Mouse (Mus musculus): ENCODE measurements around the gene Notch1. TPM values are rescaled to one million over a fixed set of nuclear protein-coding genes. Genes with fewer than 3 reads are reported as not detected.

The Notch1 gene
- polyA plus RNA-seq, 1 experiment from 2014 or later, result 21.6 TPM

DNA sequence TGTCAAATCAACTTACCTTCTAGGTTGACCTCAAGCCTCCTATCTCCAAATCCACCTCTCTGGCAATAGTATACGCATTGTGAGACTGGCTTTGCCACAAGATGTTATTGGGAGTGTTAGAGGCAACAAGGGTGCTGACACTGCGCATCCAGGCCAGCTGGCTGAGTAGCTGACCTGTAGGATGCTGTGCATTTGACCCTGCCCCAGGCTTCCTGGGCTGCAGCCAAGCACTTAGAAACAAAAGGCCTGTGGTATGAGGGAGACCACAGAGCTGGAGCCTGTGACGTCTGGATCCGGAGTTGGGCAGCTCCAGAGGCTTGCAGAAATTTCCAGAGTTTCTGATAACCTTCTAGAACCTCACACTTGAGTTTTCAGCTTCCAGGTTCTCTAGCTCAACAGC, 26.7 kb upstream of the Notch1 start:
- ATAC-seq (ENCODE audit: insufficient number of reproducible peaks, insufficient read depth, low FRiP score, low read depth), result no peak
- H3K4me3 ChIP-seq (ENCODE audit: control insufficient read depth in 1 of 2, insufficient read depth in 1 of 2, low read depth in 1 of 2, low read length in 2 of 2), result no peak overlapping the region
- no peak overlapping the region for H3K9ac ChIP-seq (ENCODE audit: low read length)
- no peak overlapping the region for H3K4me2 ChIP-seq (ENCODE audit: low read length)
- peak overlapping the region; percentile 15 to 54; a peak in 3 of 4 replicates for H3K27ac ChIP-seq (replicated peaks in 1 of 2; ENCODE audit: control insufficient read depth in 1 of 2, insufficient read depth in 1 of 2, low read depth in 2 of 2, low read length in 2 of 2)
- H3K27me3 ChIP-seq (ENCODE audit: control insufficient read depth, insufficient read depth, low read length), result no peaks in the 10 kb centered on the region
- H3K9me3 ChIP-seq (ENCODE audit: control insufficient read depth, low read length), result no peaks in the 10 kb centered on the region
- no peaks in the 10 kb centered on the region for H3K36me3 ChIP-seq (ENCODE audit: control insufficient read depth, insufficient read depth, low read length)
- peaks cover 28 to 32% of the 10 kb centered on the region in 2 experiments for H3K4me1 ChIP-seq (ENCODE audit: control insufficient read depth in 2 of 2, insufficient read depth in 2 of 2, low read length in 2 of 2)
- 44% methylated on average over 4 of the region's 4 CpGs for WGBS

- Histone ChIP-seq H3K4me2 (ENCODE audit: low read length) (no peak overlapping the region), H3K4me3 (ENCODE audit: control insufficient read depth in 1 of 2, insufficient read depth in 1 of 2, low read depth in 1 of 2, low read length in 2 of 2) (no peak overlapping the region), H3K9me3 (ENCODE audit: control insufficient read depth, low read length) (no peaks in the 10 kb centered on the region), H3K27ac (replicated peaks in 1 of 2; ENCODE audit: control insufficient read depth in 1 of 2, insufficient read depth in 1 of 2, low read depth in 2 of 2, low read length in 2 of 2) (no peak overlapping the region), H3K4me1 (ENCODE audit: control insufficient read depth in 2 of 2, insufficient read depth in 2 of 2, low read length in 2 of 2) (peaks cover 25% of the 10 kb centered on the region in 2 experiments), H3K36me3 (ENCODE audit: control insufficient read depth, insufficient read depth, low read length) (no peaks in the 10 kb centered on the region), H3K27me3 (ENCODE audit: control insufficient read depth, insufficient read depth, low read length) (no peaks in the 10 kb centered on the region), H3K9ac (ENCODE audit: low read length) (no peak overlapping the region)
- 47% methylated on average over 9 of the region's 9 CpGs for WGBS
- no peak for ATAC-seq (ENCODE audit: insufficient number of reproducible peaks, insufficient read depth, low FRiP score, low read depth)
Measured at GRCm38 (mm10) chr2:26541258-26541910, 24.9 kb upstream of the Notch1 start.

GRCm38 (mm10) chr2:26540721-26541120, 24.3 kb upstream of the Notch1 start:
- H3K27ac ChIP-seq (replicated peaks in 1 of 2; ENCODE audit: control insufficient read depth in 1 of 2, insufficient read depth in 1 of 2, low read depth in 2 of 2, low read length in 2 of 2), result no peak overlapping the region

GRCm38 (mm10) chr2:26539516-26539915, 23.1 kb upstream of the Notch1 start:
- Histone ChIP-seq H3K36me3 (ENCODE audit: control insufficient read depth, insufficient read depth, low read length) (no peaks in the 10 kb centered on the region), H3K4me2 (ENCODE audit: low read length) (no peak overlapping the region), H3K9ac (ENCODE audit: low read length) (no peak overlapping the region), H3K27me3 (ENCODE audit: control insufficient read depth, insufficient read depth, low read length) (no peaks in the 10 kb centered on the region), H3K4me3 (ENCODE audit: control insufficient read depth in 1 of 2, insufficient read depth in 1 of 2, low read depth in 1 of 2, low read length in 2 of 2) (no peak overlapping the region), H3K9me3 (ENCODE audit: control insufficient read depth, low read length) (no peaks in the 10 kb centered on the region), H3K4me1 (ENCODE audit: control insufficient read depth in 2 of 2, insufficient read depth in 2 of 2, low read length in 2 of 2) (peaks cover 21 to 24% of the 10 kb centered on the region in 2 experiments), H3K27ac (replicated peaks in 1 of 2; ENCODE audit: control insufficient read depth in 1 of 2, insufficient read depth in 1 of 2, low read depth in 2 of 2, low read length in 2 of 2) (no peak overlapping the region)
- 52% methylated on average over 2 of the region's 2 CpGs for WGBS
- no peak for ATAC-seq (ENCODE audit: insufficient number of reproducible peaks, insufficient read depth, low FRiP score, low read depth)

More at GRCm38 (mm10) chr2:26540721-26541120, 24.3 kb upstream of the Notch1 start:
- no peaks in the 10 kb centered on the region for H3K36me3 ChIP-seq (ENCODE audit: control insufficient read depth, insufficient read depth, low read length)
- H3K4me1 ChIP-seq (ENCODE audit: control insufficient read depth in 2 of 2, insufficient read depth in 2 of 2, low read length in 2 of 2), result peaks cover 25% of the 10 kb centered on the region in 2 experiments
- H3K4me2 ChIP-seq (ENCODE audit: low read length), result no peak overlapping the region
- WGBS, result 54% methylated on average over 7 of the region's 7 CpGs
- no peak overlapping the region for H3K9ac ChIP-seq (ENCODE audit: low read length)
- no peaks in the 10 kb centered on the region for H3K9me3 ChIP-seq (ENCODE audit: control insufficient read depth, low read length)
- H3K4me3 ChIP-seq (ENCODE audit: control insufficient read depth in 1 of 2, insufficient read depth in 1 of 2, low read depth in 1 of 2, low read length in 2 of 2), result no peak overlapping the region
- H3K27me3 ChIP-seq (ENCODE audit: control insufficient read depth, insufficient read depth, low read length), result no peaks in the 10 kb centered on the region
- no peak for ATAC-seq (ENCODE audit: insufficient number of reproducible peaks, insufficient read depth, low FRiP score, low read depth)

DNA sequence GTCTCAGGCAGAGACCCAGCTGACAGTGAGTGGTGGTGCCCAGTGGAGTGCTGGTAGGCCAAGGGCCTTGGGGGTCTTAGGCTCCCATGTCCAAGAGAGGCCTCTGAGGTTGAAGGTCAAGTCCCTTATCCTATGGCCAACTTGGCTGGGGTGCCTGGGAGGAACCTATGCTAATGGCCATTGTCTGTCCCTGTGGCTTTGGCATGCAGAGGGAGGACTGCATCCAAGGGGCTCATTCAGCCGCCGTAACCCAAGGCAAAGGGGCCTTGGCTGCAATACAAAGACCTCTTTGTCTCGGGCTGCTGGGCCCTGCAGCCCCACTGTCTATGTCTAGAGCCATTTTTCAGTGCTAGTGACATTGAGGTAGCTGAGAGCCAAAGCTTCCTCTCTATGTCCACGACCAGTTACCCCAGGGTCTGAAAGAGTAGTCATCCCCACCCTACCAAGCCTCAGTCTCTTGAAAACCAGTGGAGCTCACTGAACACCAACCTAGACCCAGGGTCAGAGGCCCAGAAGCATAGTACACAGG, 19.1 kb upstream of the Notch1 start:
- Histone ChIP-seq H3K27me3 (ENCODE audit: control insufficient read depth, insufficient read depth, low read length) (no peaks in the 10 kb centered on the region), H3K9me3 (ENCODE audit: control insufficient read depth, low read length) (no peaks in the 10 kb centered on the region), H3K4me1 (ENCODE audit: control insufficient read depth in 2 of 2, insufficient read depth in 2 of 2, low read length in 2 of 2) (peaks cover 0 to 7% of the 10 kb centered on the region in 2 experiments; a peak in 3 of 4 replicates), H3K9ac (ENCODE audit: low read length) (no peak overlapping the region), H3K4me3 (ENCODE audit: control insufficient read depth in 1 of 2, insufficient read depth in 1 of 2, low read depth in 1 of 2, low read length in 2 of 2) (no peak overlapping the region), H3K27ac (replicated peaks in 1 of 2; ENCODE audit: control insufficient read depth in 1 of 2, insufficient read depth in 1 of 2, low read depth in 2 of 2, low read length in 2 of 2) (no peak overlapping the region; a peak in 1 of 4 replicates), H3K36me3 (ENCODE audit: control insufficient read depth, insufficient read depth, low read length) (no peaks in the 10 kb centered on the region), H3K4me2 (ENCODE audit: low read length) (no peak overlapping the region)
- WGBS, result 73% methylated on average over 4 of the region's 4 CpGs
- ATAC-seq (ENCODE audit: insufficient number of reproducible peaks, insufficient read depth, low FRiP score, low read depth), result no peak

DNA sequence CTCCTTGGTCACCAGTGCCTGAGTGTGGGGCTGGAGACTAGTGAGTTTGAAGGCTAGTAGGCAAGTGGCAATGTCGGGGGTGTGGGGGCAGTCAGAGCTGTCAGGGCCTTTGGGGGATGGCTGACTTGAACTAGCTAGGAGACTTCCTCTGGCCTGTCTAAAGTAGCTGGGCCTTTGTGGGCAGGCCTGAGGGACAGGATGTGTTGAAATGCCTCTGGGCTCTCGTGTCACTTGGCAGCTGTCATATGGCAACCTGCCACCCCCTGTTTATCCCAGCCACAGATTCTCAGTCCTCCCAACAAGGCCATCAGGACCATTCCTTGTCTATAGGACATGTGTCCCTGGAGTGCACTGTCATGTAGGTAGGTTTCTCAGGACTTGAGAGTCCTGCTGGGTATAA, 18.2 kb upstream of the Notch1 start:
- H3K9me3 ChIP-seq (ENCODE audit: control insufficient read depth, low read length), result no peaks in the 10 kb centered on the region
- no peaks in the 10 kb centered on the region for H3K27me3 ChIP-seq (ENCODE audit: control insufficient read depth, insufficient read depth, low read length)
- ATAC-seq (ENCODE audit: insufficient number of reproducible peaks, insufficient read depth, low FRiP score, low read depth), result 0 out of 2 replicates have a peak, but pooled peaks have one; percentile 31
- H3K4me3 ChIP-seq (ENCODE audit: control insufficient read depth in 1 of 2, insufficient read depth in 1 of 2, low read depth in 1 of 2, low read length in 2 of 2), result no peak overlapping the region
- H3K4me1 ChIP-seq (ENCODE audit: control insufficient read depth in 2 of 2, insufficient read depth in 2 of 2, low read length in 2 of 2), result peaks cover 0 to 7% of the 10 kb centered on the region in 2 experiments; a peak in 3 of 4 replicates
- no peak overlapping the region for H3K9ac ChIP-seq (ENCODE audit: low read length)
- WGBS, result 29% methylated on average over 2 of the region's 2 CpGs
- H3K27ac ChIP-seq (replicated peaks in 1 of 2; ENCODE audit: control insufficient read depth in 1 of 2, insufficient read depth in 1 of 2, low read depth in 2 of 2, low read length in 2 of 2), result no peak overlapping the region
- H3K36me3 ChIP-seq (ENCODE audit: control insufficient read depth, insufficient read depth, low read length), result no peaks in the 10 kb centered on the region
- H3K4me2 ChIP-seq (ENCODE audit: low read length), result no peak overlapping the region

- Histone ChIP-seq H3K4me3 (ENCODE audit: control insufficient read depth in 1 of 2, insufficient read depth in 1 of 2, low read depth in 1 of 2, low read length in 2 of 2) (no peak overlapping the region), H3K27me3 (ENCODE audit: control insufficient read depth, insufficient read depth, low read length) (no peaks in the 10 kb centered on the region), H3K27ac (replicated peaks in 1 of 2; ENCODE audit: control insufficient read depth in 1 of 2, insufficient read depth in 1 of 2, low read depth in 2 of 2, low read length in 2 of 2) (no peak overlapping the region), H3K4me2 (ENCODE audit: low read length) (no peak overlapping the region), H3K36me3 (ENCODE audit: control insufficient read depth, insufficient read depth, low read length) (no peaks in the 10 kb centered on the region), H3K4me1 (ENCODE audit: control insufficient read depth in 2 of 2, insufficient read depth in 2 of 2, low read length in 2 of 2) (peaks cover 2 to 7% of the 10 kb centered on the region in 2 experiments; a peak in 3 of 4 replicates), H3K9me3 (ENCODE audit: control insufficient read depth, low read length) (no peaks in the 10 kb centered on the region), H3K9ac (ENCODE audit: low read length) (no peak overlapping the region)
- WGBS, result 61% methylated on average over 3 of the region's 3 CpGs
- ATAC-seq (ENCODE audit: insufficient number of reproducible peaks, insufficient read depth, low FRiP score, low read depth), result peak; percentile 33; the same call in 1 of the 2 replicates
Measured at GRCm38 (mm10) chr2:26534161-26534560, 17.7 kb upstream of the Notch1 start.
